Mouse (Mus musculus): Measurements from ENCODE around the gene Cnih3.

DNA sequence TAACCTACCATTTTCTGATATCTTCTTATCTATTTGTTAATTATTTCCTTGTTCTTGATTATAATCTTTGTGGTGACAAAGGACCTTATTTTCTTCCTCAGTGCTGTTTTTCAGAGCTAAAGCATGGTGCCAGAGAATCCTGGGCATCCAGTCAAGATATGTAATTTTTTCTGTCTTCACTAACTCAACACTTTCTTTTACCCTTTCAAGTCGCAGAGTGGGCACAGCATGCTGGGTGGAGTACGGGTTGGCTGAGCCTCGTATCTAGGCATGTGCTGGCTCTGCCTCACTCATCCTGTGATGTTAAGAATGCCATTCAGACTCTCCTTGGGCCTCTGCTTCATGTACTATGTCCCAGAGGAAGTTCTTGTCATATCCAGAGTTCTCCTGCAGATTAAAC, 46.8 kb downstream of the Cnih3 start:
- TF ChIP-seq CTCF (IDR thresholded peaks at IDR 0.05; ENCODE audit: low read depth, low read length) (no peak), EP300 (IDR thresholded peaks at IDR 0.05; ENCODE audit: insufficient read depth, low read depth, low read length) (no peak), POLR2A (IDR thresholded peaks at IDR 0.05; ENCODE audit: insufficient read depth, low read length) (no peak)

Data from ES-Bruce4 (cell line).